Mouse (Mus musculus) CH12.LX (cell line): ENCODE measurements around the gene Trnp1. TPM values are rescaled to one million over a fixed set of nuclear protein-coding genes. Genes with fewer than 3 reads are reported as not detected.

Source experiments
- DNase-seq: peaks from one replicate; pipeline ENCODE4 v3.0.0-alpha.2; 2013; ENCODE audit errors: extremely low read depth
- H3K27ac ChIP-seq: 2 replicates; pipeline ENCODE4 v1.5.1; 2012; ENCODE audit warnings: low read depth, mild to moderate bottlenecking, control low read depth, moderate library complexity; ENCODE audit not compliant: insufficient read depth
- H3K27me3 ChIP-seq: replicated peaks from 2 replicates; pipeline ENCODE3; 2012; ENCODE audit warnings: inconsistent platforms
- H3K36me3 ChIP-seq, 2 experiments: replicated peaks in 1 of 2; 2 replicates each; pipeline versions ENCODE3 to v1.6.1; 2012; ENCODE audit warnings: inconsistent platforms in 1 of 2, low read length in 1 of 2, mild to moderate bottlenecking in 1 of 2, mixed read lengths in 1 of 2, moderate library complexity in 1 of 2; ENCODE audit not compliant: control insufficient read depth in 1 of 2, insufficient read depth in 1 of 2
- H3K4me1 ChIP-seq, 2 experiments: 2 replicates each; pipeline ENCODE4 v1.6.1; 2012; ENCODE audit warnings: inconsistent platforms in 1 of 2, moderate library complexity in 1 of 2; ENCODE audit not compliant: insufficient read depth in 2 of 2, control insufficient read depth in 1 of 2
- H3K4me2 ChIP-seq: 2 replicates; pipeline ENCODE4 v1.6.1; 2012; ENCODE audit warnings: low read depth, mild to moderate bottlenecking, control low read depth; ENCODE audit not compliant: poor library complexity, insufficient read depth, severe bottlenecking
- H3K4me3 ChIP-seq, 3 experiments: fragments of 150-350 bp in 1 of 3; sonication (generic) in 1 of 3; replicated peaks in 1 of 3; 2 replicates each; pipeline versions ENCODE3 to v1.5.1; 2011 to 2012; ENCODE audit warnings: low read depth in 2 of 3, low read length in 2 of 3, mild to moderate bottlenecking in 2 of 3, moderate library complexity in 2 of 3, control low read depth in 1 of 3, improper control_type of control experiment in 1 of 3, inconsistent platforms in 1 of 3, mixed read lengths in 1 of 3; ENCODE audit not compliant: poor library complexity in 1 of 3
- H3K79me2 ChIP-seq: replicated peaks from 2 replicates; pipeline ENCODE4 v1.6.1; 2012; ENCODE audit warnings: mild to moderate bottlenecking, moderate library complexity; ENCODE audit not compliant: control insufficient read depth, poor library complexity, insufficient read depth, severe bottlenecking; ENCODE audit errors: extremely low read depth
- H3K9ac ChIP-seq: 2 replicates; pipeline ENCODE4 v1.6.1; 2012; ENCODE audit warnings: low read depth, mild to moderate bottlenecking, control low read depth, moderate library complexity; ENCODE audit not compliant: insufficient read depth
- H3K9me3 ChIP-seq: replicated peaks from 2 replicates; pipeline ENCODE3; 2012; ENCODE audit warnings: low read length, inconsistent platforms, mixed read lengths
- BHLHE40 ChIP-seq: IDR thresholded peaks from 2 replicates; pipeline ENCODE4 v1.6.1; 2011; ENCODE audit warnings: mild to moderate bottlenecking, low read depth, low read length, improper control_type of control experiment
- ELF1 ChIP-seq: IDR thresholded peaks from 2 replicates; pipeline ENCODE4 v1.6.1; 2014; ENCODE audit warnings: low read depth, mild to moderate bottlenecking, inconsistent platforms, low read length, improper control_type of control experiment
- ETS1 ChIP-seq: conservative IDR thresholded peaks from 2 replicates; pipeline ENCODE4 v1.6.1; 2012; ENCODE audit warnings: low read depth, mild to moderate bottlenecking, inconsistent platforms, low read length, improper control_type of control experiment, moderate library complexity
- GABPA ChIP-seq: IDR thresholded peaks from 2 replicates; pipeline ENCODE4 v1.6.1; 2012; ENCODE audit warnings: low read depth, low read length, improper control_type of control experiment, inconsistent platforms; ENCODE audit not compliant: insufficient replicate concordance
- HCFC1 ChIP-seq: IDR thresholded peaks from 2 replicates; pipeline ENCODE4 v1.6.1; 2012; ENCODE audit warnings: low read depth, mild to moderate bottlenecking, inconsistent platforms, low read length, improper control_type of control experiment
- JUN ChIP-seq: IDR thresholded peaks from 2 replicates; pipeline ENCODE4 v1.6.1; 2011; ENCODE audit warnings: low read depth, mild to moderate bottlenecking, low read length, improper control_type of control experiment, moderate library complexity; ENCODE audit not compliant: insufficient read depth
- JUND ChIP-seq: conservative IDR thresholded peaks from 2 replicates; pipeline ENCODE4 v1.6.1; 2011; ENCODE audit warnings: low read depth, low read length, improper control_type of control experiment
- KAT2A ChIP-seq: IDR thresholded peaks from 2 replicates; pipeline ENCODE4 v1.6.1; 2012; ENCODE audit warnings: low read length, improper control_type of control experiment, inconsistent platforms; ENCODE audit not compliant: insufficient replicate concordance
- MAX ChIP-seq: IDR thresholded peaks from 2 replicates; pipeline ENCODE4 v1.6.1; 2011; ENCODE audit warnings: low read length, improper control_type of control experiment
- MAZ ChIP-seq: IDR thresholded peaks from 2 replicates; pipeline ENCODE4 v1.6.1; 2012; ENCODE audit warnings: low read depth, mild to moderate bottlenecking, inconsistent platforms, low read length, improper control_type of control experiment, moderate library complexity
- MYC ChIP-seq: IDR thresholded peaks from 2 replicates; pipeline ENCODE4 v1.6.1; 2011; ENCODE audit warnings: low read depth, mild to moderate bottlenecking, improper control_type of control experiment, low read length
- NELFE ChIP-seq: IDR thresholded peaks from 2 replicates; pipeline ENCODE4 v1.6.1; 2011; ENCODE audit warnings: low read depth, low read length, improper control_type of control experiment
- PAX5 ChIP-seq: IDR thresholded peaks from 2 replicates; pipeline ENCODE4 v1.6.1; 2012; ENCODE audit warnings: low read length, inconsistent platforms, mixed read lengths
- POLR2A ChIP-seq: IDR thresholded peaks from 2 replicates; pipeline ENCODE4 v1.6.1; 2011; ENCODE audit warnings: low read depth, mild to moderate bottlenecking, improper control_type of control experiment, low read length
- RCOR1 ChIP-seq: conservative IDR thresholded peaks from 2 replicates; pipeline ENCODE4 v1.6.1; 2012; ENCODE audit warnings: low read depth, mild to moderate bottlenecking, inconsistent platforms, low read length, improper control_type of control experiment
- SIN3A ChIP-seq: IDR thresholded peaks from 2 replicates; pipeline ENCODE4 v1.6.1; 2012; ENCODE audit warnings: low read length, improper control_type of control experiment, inconsistent platforms
- SMC3 ChIP-seq: IDR thresholded peaks from 2 replicates; pipeline ENCODE4 v1.6.1; 2011; ENCODE audit warnings: low read depth, low read length, improper control_type of control experiment
- TBP ChIP-seq: conservative IDR thresholded peaks from 2 replicates; pipeline ENCODE4 v1.6.1; 2011; ENCODE audit warnings: low read depth, low read length, improper control_type of control experiment
- USF1 ChIP-seq: IDR thresholded peaks from 2 replicates; pipeline ENCODE4 v1.6.1; 2014; ENCODE audit warnings: low read depth, mild to moderate bottlenecking, inconsistent platforms, low read length, improper control_type of control experiment
- USF2 ChIP-seq: conservative IDR thresholded peaks from 2 replicates; pipeline ENCODE4 v1.6.1; 2011; ENCODE audit warnings: low read depth, low read length, improper control_type of control experiment
- ZC3H11A ChIP-seq: IDR thresholded peaks from 2 replicates; pipeline ENCODE4 v1.6.1; 2012; ENCODE audit warnings: low read depth, mild to moderate bottlenecking, inconsistent platforms, low read length, improper control_type of control experiment
- ZKSCAN1 ChIP-seq: IDR thresholded peaks from 2 replicates; pipeline ENCODE4 v1.6.1; 2012; ENCODE audit warnings: low read depth, inconsistent platforms, low read length, improper control_type of control experiment, borderline replicate concordance
- ZMIZ1 ChIP-seq: IDR thresholded peaks from 2 replicates; pipeline ENCODE4 v1.6.1; 2012; ENCODE audit warnings: low read depth, mild to moderate bottlenecking, inconsistent platforms, low read length, improper control_type of control experiment
- ZNF384 ChIP-seq: IDR thresholded peaks from 2 replicates; pipeline ENCODE4 v1.6.1; 2012; ENCODE audit warnings: low read depth, low read length, improper control_type of control experiment, inconsistent platforms
- dilution Hi-C: fragments of 300-500 bp; cut with MboI; formaldehyde crosslinking; loops from 2 replicates; pipeline ENCODE4 v1.14.3; 2020; ENCODE audit warnings: low sequenced_read_pairs; ENCODE audit not compliant: extremely low pct_unique_long_range_greater_than_20kb, extremely low pct_ligation_motif_present
- in situ Hi-C: fragments of 300-500 bp; cut with MboI; formaldehyde crosslinking; loops from 3 replicates; pipeline ENCODE4 v1.14.3; 2019; ENCODE audit warnings: low sequenced_read_pairs, low pct_ligation_motif_present, low pct_unique_long_range_greater_than_20kb, mixed read lengths
- polyA plus RNA-seq: library from polyadenylated mRNA; unstranded; fragments of >175 nt; gene quantifications from 2 replicates; pipeline ENCODE4 v1.2.1, GENCODE M21; 2012; ENCODE audit warnings: low read depth; ENCODE audit not compliant: insufficient read length
- total RNA-seq, 2 experiments: library from RNA; depleted of rRNA; stranded (reverse); fragments of 300-350 nt in 1 of 2; fragments of >200 nt in 1 of 2; gene quantifications; 2 replicates each; pipeline ENCODE4 v1.2.3; 2012 to 2014

Gene Trnp1
- total and polyA plus RNA-seq, 3 experiments: not detected

- dilution Hi-C loops: no loop called here
- no peaks in the 10 kb centered on the region for H3K4me1 ChIP-seq
- H3K4me2 ChIP-seq: no peak overlapping the region
- H3K9me3 ChIP-seq: peaks cover 12% of the 10 kb centered on the region
- TF ChIP-seq KAT2A: no peak
- TF ChIP-seq ELF1: no peak
- TF ChIP-seq POLR2A: no peak
- TF ChIP-seq TBP: no peak
- no peak for TF ChIP-seq ETS1
- TF ChIP-seq RCOR1: no peak
- no peak for TF ChIP-seq HCFC1
- no peak for TF ChIP-seq ZKSCAN1
- no peak for TF ChIP-seq ZC3H11A
- TF ChIP-seq SMC3: no peak
- H3K9ac ChIP-seq: no peak overlapping the region
- DNase-seq: no peak
- in situ Hi-C loops: no loop called here
- H3K4me3 ChIP-seq: no peak overlapping the region
- H3K27ac ChIP-seq: no peak overlapping the region
- H3K27me3 ChIP-seq: no peaks in the 10 kb centered on the region
- peaks cover 36 to 50% of the 10 kb centered on the region in 2 experiments for H3K36me3 ChIP-seq
- no peaks in the 10 kb centered on the region for H3K79me2 ChIP-seq
Observed at GRCm38 (mm10) chr4:133527788-133528187, 29.4 kb upstream of the Trnp1 start.

- in situ Hi-C loops (no loop called here), dilution Hi-C loops (no loop called here)
- peaks cover 7% of the 10 kb centered on the region for H3K27me3 ChIP-seq
Observed at GRCm38 (mm10) chr4:133521502-133521901, 23.2 kb upstream of the Trnp1 start.

More at GRCm38 (mm10) chr4:133521502-133521901, 23.2 kb upstream of the Trnp1 start:
- no peaks in the 10 kb centered on the region for H3K4me1 ChIP-seq
- no peaks in the 10 kb centered on the region for H3K9me3 ChIP-seq
- no peak for DNase-seq
- no peak overlapping the region for H3K4me3 ChIP-seq
- TF ChIP-seq SIN3A: no peak
- TF ChIP-seq PAX5: no peak
- no peak for TF ChIP-seq SMC3
- no peak for TF ChIP-seq TBP
- TF ChIP-seq USF1: no peak
- TF ChIP-seq MAZ: no peak
- TF ChIP-seq ZMIZ1: no peak
- TF ChIP-seq MAX: no peak
- no peak for TF ChIP-seq USF2
- TF ChIP-seq BHLHE40: no peak
- TF ChIP-seq JUND: no peak
- no peak for TF ChIP-seq KAT2A
- no peak for TF ChIP-seq ZNF384
- TF ChIP-seq HCFC1: no peak
- TF ChIP-seq ZKSCAN1: no peak
- no peak for TF ChIP-seq JUN
- no peak for TF ChIP-seq NELFE
- no peak for TF ChIP-seq GABPA
- TF ChIP-seq MYC: no peak
- TF ChIP-seq, all 38 proteins: peak for 0
- no peaks in the 10 kb centered on the region for H3K79me2 ChIP-seq
- H3K27ac ChIP-seq: no peak overlapping the region
- no peak overlapping the region for H3K4me2 ChIP-seq
- no peaks in the 10 kb centered on the region for H3K36me3 ChIP-seq
- no peak overlapping the region for H3K9ac ChIP-seq
